Mouse (Mus musculus): ENCODE measurements around the gene Krtap13. TPM values are rescaled to one million over a fixed set of nuclear protein-coding genes. Genes with fewer than 3 reads are reported as not detected.
"Not testable (repeated sequence)": the region's sequence is repeated elsewhere in the genome, so short reads cannot be mapped to it uniquely, and the experiment has no call there.

Krtap13 gene
- polyA plus RNA-seq (2012; ENCODE audit: insufficient read depth, insufficient read length, missing spikeins), result not detected in 2 replicates

DNA sequence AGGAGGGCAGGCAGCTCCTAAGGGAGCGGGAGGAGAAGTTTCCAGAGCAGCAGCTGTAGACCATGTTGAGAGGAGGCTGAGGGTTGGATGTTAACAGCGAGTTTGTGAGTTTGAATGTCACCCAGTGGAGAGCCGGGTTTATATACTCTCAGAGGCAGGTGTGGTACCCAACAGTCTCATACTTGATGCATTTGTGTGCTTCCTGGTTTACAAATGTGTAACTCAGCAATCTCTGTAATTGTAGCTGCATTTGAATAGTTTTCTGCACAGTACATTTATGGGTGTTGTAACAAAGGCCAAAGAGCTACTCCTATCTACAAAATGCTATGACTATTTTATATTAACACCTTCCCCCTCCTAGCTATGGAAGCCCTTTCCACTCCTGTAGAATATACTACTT lies at the start of gene Krtap13:
Gene Krtap13 (minus strand): TSS at position 101 of the 400 bp plus-strand sequence.
- not testable (repeated sequence) for H3K27ac ChIP-seq (replicated peaks; ENCODE audit: low read depth, low read length); H3K4me1 ChIP-seq (ENCODE audit: control insufficient read depth, insufficient read depth, insufficient read length, low read length); H3K4me3 ChIP-seq (ENCODE audit: insufficient read depth, low read depth, low read length)

DNA sequence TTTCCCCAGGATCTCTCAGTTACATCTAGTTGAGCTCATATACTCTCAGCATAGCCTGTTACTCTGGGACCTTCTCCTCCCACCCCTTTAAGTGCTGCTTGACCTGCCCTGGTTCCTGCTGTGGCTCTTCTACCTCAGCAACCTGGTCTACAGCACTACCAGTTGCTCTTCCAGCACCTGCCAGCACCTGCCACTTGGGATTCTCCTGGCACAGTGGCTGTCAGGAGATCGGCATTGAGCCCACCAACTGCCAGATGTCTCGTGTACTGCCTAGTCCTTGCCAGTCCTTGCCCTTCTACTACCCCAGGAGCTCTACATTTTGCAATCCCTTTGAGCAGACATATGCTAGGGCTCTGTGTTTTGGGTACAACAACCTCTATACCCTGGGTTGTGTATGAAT lies 35.4 kb upstream of the Krtap13 start:
- Histone ChIP-seq H3K27ac (replicated peaks; ENCODE audit: low read depth, low read length) (no peak overlapping the region), H3K4me1 (ENCODE audit: control insufficient read depth, insufficient read depth, insufficient read length, low read length) (no peaks in the 10 kb centered on the region)

DNA sequence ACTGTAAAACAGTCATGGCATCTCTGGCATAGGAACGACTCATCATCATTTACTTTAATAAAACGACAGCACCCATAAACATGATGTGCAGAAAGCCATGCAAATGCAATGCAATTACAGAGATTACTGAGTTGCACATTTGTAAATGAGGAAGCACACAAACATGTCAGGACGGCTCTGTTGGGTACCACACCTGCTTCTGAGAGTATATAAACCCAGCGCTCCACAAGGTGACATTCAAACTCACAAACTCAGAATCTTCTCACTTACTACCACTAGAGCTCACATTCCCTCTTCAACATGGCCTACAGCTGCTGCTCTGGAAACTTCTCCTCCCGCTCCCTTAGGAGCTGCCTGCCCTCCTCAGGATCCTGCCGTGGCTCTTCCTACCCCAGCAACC lies 26.2 kb upstream of the Krtap13 start, which contains the start of gene Gm5965:
Gene Gm5965 (plus strand): TSS at position 301 of the 400 bp plus-strand sequence.
- H3K4me1 ChIP-seq (ENCODE audit: control insufficient read depth, insufficient read depth, insufficient read length, low read length), result no peaks in the 10 kb centered on the region
- H3K4me3 ChIP-seq (ENCODE audit: insufficient read depth, low read depth, low read length), result no peak within 1 kb of the TSS
- no peak within 1 kb of the TSS for H3K27ac ChIP-seq (replicated peaks; ENCODE audit: low read depth, low read length)

More for the DNA sequence above, 35.4 kb upstream of the Krtap13 start:
- H3K4me3 ChIP-seq (ENCODE audit: insufficient read depth, low read depth, low read length), result no peak overlapping the region

DNA sequence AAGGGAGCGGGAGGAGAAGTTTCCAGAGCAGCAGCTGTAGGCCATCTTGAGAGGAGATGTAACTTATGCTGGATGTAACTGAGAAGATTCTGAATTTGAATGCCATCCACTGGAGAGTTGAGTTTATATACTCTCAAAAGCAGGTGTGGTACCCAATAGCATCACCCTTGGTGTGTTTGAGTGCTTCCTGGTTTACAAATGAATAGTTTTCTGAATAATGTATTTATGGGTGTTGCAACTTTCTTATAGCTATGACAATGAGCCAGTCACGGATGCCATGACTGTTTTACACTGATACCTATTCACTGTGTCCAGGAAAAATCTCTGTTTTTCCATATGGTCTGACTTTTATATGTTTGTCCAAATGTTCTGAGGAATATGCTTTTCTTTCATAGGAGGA lies 22.7 kb upstream of the Krtap13 start, which contains the start of gene 2310057N15Rik:
Gene 2310057N15Rik (minus strand): TSS at position 101 of the 400 bp plus-strand sequence.
- no peak within 1 kb of the TSS for H3K27ac ChIP-seq (replicated peaks; ENCODE audit: low read depth, low read length)
- H3K4me3 ChIP-seq (ENCODE audit: insufficient read depth, low read depth, low read length), result no peak within 1 kb of the TSS
- H3K4me1 ChIP-seq (ENCODE audit: control insufficient read depth, insufficient read depth, insufficient read length, low read length), result no peaks in the 10 kb centered on the region

DNA sequence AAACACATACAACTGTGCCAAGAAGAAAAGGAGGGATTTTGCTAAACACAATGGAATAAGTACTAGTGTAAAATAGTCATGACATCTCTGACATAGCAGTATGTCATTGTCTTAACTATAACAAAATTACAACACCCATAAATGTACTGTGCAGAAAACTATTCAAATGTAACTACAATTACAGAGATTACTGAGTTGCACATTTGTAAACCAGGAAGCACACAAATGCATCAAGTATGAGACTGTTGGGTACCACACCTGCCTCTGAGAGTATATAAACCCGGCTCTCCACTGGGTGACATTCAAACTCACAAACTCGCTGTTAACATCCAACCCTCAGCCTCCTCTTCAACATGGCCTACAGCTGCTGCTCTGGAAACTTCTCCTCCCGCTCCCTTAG lies 7.1 kb upstream of the Krtap13 start, which contains the start of gene 2310034C09Rik:
Gene 2310034C09Rik (plus strand): TSS at position 301 of the 400 bp plus-strand sequence.
- not testable (repeated sequence) for H3K4me3 ChIP-seq (ENCODE audit: insufficient read depth, low read depth, low read length); H3K27ac ChIP-seq (replicated peaks; ENCODE audit: low read depth, low read length); H3K4me1 ChIP-seq (ENCODE audit: control insufficient read depth, insufficient read depth, insufficient read length, low read length)

DNA sequence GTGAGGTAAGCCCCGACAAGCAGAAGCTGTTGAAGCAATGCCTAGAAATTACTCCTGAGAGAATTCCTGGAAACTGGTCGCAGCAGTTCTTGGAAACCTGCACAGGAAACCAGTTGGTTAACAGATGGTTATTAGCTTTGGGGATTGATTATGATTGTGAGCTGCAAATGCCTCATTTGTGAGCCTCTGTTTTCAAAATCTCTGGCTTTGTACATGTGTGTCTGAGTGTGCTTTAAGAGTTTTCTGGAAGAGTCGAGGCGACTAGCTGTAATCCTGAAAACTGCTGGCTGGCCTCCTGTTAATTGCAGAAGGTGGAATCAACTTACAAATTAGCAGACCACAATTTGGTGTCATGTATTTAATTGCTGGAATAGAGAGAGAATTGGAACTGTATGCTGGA lies 3.5 kb downstream of the Krtap13 start:
- no peaks in the 10 kb centered on the region for H3K4me1 ChIP-seq (ENCODE audit: control insufficient read depth, insufficient read depth, insufficient read length, low read length)
- H3K4me3 ChIP-seq (ENCODE audit: insufficient read depth, low read depth, low read length), result no peak overlapping the region

DNA sequence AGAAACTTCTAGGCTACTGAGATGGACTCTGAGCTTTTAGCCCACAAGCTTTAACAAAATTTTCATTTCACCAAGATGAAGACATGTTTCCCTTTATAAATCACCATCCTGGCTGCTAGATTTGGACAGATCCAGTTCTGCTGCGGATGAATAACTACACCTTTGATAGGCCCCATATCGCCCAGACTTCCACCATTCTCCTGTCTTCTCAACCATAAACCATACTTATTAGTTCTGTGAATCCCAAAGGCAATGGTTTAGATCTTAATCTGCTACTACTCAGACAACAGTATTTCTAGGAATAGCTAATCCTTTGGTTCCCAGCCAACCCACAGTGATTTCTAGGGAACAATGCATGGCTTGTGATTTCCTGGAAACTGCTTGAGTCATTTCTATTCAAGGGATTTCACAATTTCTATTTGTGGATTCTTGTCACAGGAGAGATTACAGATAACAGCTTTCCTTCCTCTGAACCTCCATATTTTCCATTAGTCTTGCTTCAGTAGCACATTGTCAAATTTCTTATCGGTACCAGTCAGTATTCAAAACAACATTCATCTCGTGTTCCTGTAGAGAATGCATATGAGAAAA lies 6.6 kb downstream of the Krtap13 start:
- Histone ChIP-seq H3K4me1 (ENCODE audit: control insufficient read depth, insufficient read depth, insufficient read length, low read length) (no peaks in the 10 kb centered on the region), H3K27ac (replicated peaks; ENCODE audit: low read depth, low read length) (no peak overlapping the region), H3K4me3 (ENCODE audit: insufficient read depth, low read depth, low read length) (no peak overlapping the region)

More for the DNA sequence above, 3.5 kb downstream of the Krtap13 start:
- no peak overlapping the region for H3K27ac ChIP-seq (replicated peaks; ENCODE audit: low read depth, low read length)

DNA sequence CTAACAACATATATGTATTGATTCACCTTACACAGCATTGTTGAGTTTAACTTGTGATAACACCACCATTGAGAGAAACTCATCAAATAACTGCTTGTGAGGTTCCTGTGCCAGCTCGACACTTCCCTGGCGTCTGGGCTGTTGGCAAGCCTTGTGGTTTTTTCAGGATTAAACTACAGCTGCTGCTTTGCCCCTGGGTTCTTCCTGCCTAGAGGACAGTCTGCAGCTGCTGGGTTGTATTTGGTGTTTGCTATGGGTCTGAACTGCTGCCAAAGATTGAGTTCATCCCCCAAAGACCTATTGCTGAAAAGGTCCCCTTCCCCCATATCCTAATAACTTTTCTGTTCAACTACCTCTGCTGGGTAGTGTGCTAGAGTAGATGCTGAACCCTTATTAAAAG lies 16.0 kb downstream of the Krtap13 start:
- H3K27ac ChIP-seq (replicated peaks; ENCODE audit: low read depth, low read length), result no peak overlapping the region
- H3K4me3 ChIP-seq (ENCODE audit: insufficient read depth, low read depth, low read length), result no peak overlapping the region
- H3K4me1 ChIP-seq (ENCODE audit: control insufficient read depth, insufficient read depth, insufficient read length, low read length), result no peaks in the 10 kb centered on the region

DNA sequence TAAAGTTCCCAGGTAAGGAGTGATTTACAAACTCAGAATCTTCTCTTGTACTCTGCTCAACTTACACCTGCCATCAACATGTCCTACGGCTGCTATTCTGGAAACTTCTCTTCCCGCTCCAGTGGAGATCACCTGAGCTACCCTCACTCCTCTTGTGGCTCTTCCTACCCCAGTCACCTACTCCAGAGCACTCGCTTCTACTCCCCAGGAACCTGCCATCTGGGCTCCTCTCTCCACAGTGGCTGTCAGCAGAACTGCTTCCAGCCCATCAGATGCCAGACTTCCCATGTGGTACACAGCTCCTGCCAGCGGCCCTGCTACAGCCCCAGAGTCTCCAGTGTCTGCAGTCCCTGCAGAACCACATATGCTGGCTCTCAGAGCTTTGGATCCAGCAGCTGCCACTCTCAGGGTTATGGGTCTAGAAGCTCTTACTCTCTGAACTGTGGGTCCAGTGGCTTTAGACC lies 22.6 kb downstream of the Krtap13 start, which contains the start of gene Krtap13-1:
Gene Krtap13-1 (plus strand): TSS at position 51 of the 464 bp plus-strand sequence.
- Histone ChIP-seq H3K4me3 (ENCODE audit: insufficient read depth, low read depth, low read length) (no peak within 1 kb of the TSS), H3K27ac (replicated peaks; ENCODE audit: low read depth, low read length) (no peak within 1 kb of the TSS), H3K4me1 (ENCODE audit: control insufficient read depth, insufficient read depth, insufficient read length, low read length) (no peaks in the 10 kb centered on the region)

DNA sequence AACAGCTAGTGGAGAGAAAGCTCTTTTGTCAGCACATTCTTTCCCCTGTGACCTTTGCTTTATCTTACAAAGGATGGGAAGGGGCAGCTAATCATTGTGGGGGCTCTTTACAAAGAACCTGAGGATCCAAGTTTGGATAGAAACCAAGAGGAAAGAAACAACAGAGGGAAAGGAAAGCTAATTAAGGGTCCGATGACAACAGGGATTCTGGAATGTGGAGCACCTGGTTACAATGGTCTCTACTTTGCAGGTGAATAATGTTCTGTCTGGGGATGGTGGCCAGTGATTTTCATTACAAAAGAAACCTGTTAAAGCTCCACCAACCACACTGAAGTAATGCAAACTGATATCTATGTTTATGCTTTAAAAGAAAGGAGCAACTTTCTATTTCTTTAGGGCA lies 31.4 kb downstream of the Krtap13 start:
- Histone ChIP-seq H3K4me1 (ENCODE audit: control insufficient read depth, insufficient read depth, insufficient read length, low read length) (no peaks in the 10 kb centered on the region), H3K27ac (replicated peaks; ENCODE audit: low read depth, low read length) (no peak overlapping the region), H3K4me3 (ENCODE audit: insufficient read depth, low read depth, low read length) (no peak overlapping the region)

DNA sequence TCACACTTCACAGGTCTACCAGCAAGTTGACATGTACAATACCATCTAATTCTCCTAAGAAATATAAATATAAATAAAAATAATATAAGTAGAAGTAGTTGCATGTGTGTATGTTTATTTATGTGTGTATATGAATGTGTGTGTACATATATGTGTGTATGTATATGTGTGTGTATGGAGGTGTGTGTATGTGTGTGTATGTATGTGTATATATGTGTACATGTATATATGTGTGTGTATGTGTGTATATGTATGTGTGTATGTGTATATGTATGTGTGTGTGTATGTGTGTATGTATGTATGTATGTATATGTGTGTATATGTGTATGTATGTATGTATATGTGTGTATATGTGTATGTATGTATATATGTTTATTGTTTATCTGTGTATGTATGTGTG lies 34.9 kb downstream of the Krtap13 start:
- H3K4me1 ChIP-seq (ENCODE audit: control insufficient read depth, insufficient read depth, insufficient read length, low read length), result no peaks in the 10 kb centered on the region
- H3K27ac ChIP-seq (replicated peaks; ENCODE audit: low read depth, low read length), result no peak overlapping the region
- no peak overlapping the region for H3K4me3 ChIP-seq (ENCODE audit: insufficient read depth, low read depth, low read length)

DNA sequence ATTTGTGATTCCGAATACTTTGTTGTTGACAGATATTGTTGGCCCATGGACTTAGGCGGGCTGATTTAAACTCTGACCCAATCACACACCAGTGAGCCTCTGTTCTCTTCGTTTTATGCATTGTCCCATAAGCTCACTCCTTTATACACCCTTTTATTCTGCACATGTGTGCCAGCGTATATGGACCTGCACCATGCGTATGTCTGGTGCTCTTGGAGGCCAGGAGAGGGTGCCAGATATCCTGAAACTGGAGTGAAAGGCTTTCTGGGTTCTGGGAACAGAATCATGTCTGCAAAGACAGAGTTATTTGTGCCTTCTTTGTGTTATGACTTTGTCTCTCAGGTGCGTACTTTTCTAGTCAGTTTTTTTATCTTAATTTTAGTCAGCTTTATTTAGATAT lies 40.2 kb downstream of the Krtap13 start:
- Histone ChIP-seq H3K27ac (replicated peaks; ENCODE audit: low read depth, low read length) (no peak overlapping the region), H3K4me1 (ENCODE audit: control insufficient read depth, insufficient read depth, insufficient read length, low read length) (no peaks in the 10 kb centered on the region), H3K4me3 (ENCODE audit: insufficient read depth, low read depth, low read length) (no peak overlapping the region)

DNA sequence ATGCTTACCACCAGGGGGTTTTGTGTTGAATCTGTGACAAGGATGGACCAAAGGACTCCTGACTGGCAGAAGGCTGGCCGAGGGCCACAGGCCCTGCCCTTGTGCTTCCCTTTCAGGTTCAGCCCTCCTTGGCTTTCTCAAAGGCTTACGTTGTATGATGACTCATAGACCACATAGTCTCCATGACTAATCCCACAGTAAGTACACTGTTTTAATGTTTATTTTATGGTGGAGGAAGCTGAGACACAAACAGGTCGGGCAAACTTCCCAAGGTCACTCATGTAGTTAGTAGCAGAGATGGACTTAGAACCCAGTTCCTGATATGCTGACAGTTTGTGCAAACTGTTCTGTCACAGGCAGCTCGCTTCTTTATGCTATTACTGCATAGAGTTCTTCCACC lies 40.7 kb downstream of the Krtap13 start:
- Histone ChIP-seq H3K4me1 (ENCODE audit: control insufficient read depth, insufficient read depth, insufficient read length, low read length) (no peaks in the 10 kb centered on the region), H3K4me3 (ENCODE audit: insufficient read depth, low read depth, low read length) (no peak overlapping the region), H3K27ac (replicated peaks; ENCODE audit: low read depth, low read length) (no peak overlapping the region)

DNA sequence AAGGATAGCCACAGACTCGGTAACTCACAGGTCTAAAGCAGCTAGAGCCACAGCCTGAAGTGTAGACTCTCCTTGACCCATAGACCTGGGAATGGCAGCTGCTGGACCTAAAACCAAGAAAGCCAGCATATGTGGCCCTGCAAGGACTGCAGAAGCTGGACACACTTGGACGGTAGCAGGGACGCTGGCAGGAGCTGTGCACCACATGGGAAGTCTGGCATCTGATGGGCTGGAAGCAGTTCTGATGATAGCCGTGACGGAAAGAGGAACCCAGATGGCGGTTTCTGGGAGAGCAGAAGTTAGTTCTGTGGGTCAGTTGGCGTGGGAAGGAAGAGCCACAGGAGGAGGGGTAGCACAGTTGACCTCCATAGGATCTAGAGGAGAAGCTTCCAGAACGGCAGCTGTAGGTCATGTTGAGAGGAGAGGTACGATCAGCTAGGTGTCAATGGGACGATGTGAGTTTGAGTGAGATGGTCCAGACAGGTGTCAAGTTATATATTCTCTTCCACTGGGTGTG lies 43.9 kb downstream of the Krtap13 start, which contains the start of gene 2310061N02Rik:
Gene 2310061N02Rik (minus strand): TSS at position 467 of the 517 bp plus-strand sequence.
- Histone ChIP-seq H3K4me3 (ENCODE audit: insufficient read depth, low read depth, low read length) (no peak within 1 kb of the TSS), H3K27ac (replicated peaks; ENCODE audit: low read depth, low read length) (no peak within 1 kb of the TSS), H3K4me1 (ENCODE audit: control insufficient read depth, insufficient read depth, insufficient read length, low read length) (no peaks in the 10 kb centered on the region)

DNA sequence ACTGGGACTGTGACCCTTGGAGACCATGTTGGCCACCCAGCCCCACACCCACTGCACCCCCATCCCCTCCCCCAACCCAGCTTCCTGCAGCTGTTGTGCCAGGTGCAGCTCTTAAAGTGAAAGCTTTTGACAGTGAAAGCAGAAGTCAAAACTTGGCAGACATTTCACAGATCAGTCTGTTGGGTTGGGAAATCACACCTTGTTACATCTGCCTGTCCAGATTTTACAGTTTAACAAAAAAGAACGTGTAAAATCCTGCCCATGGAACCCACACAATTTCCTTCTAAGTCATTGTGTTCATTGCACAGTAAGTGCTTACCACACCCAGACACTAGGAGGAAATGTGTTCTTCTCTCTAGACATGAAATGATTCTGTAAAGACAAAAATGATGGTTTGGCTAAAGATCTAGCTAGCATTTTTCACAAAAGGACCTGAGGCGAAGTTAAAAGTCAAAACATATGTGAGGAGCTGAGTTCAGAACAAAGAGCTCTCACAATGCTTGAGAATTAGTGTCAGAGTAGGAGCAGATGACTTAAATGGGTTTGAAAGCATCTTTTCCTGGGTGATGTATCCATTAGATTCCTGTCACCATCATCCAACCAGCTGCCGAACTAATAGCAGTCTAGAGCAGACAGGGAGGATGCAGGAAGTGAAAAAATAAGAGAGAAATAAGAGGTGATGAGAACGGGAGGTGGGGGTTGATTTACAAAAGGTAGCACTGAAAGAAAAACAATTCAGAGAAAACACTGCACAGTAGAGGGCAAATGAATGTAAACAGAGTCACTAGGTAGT lies 50.2 kb downstream of the Krtap13 start:
- Histone ChIP-seq H3K4me3 (ENCODE audit: insufficient read depth, low read depth, low read length) (no peak overlapping the region), H3K4me1 (ENCODE audit: control insufficient read depth, insufficient read depth, insufficient read length, low read length) (no peaks in the 10 kb centered on the region)

More for the DNA sequence above, 50.2 kb downstream of the Krtap13 start:
- H3K27ac ChIP-seq (replicated peaks; ENCODE audit: low read depth, low read length), result no peak overlapping the region

Measured in brown adipose tissue, adult 24 weeks (tissue).